Mouse (Mus musculus): ENCODE results near the gene Cfap299.

DNA sequence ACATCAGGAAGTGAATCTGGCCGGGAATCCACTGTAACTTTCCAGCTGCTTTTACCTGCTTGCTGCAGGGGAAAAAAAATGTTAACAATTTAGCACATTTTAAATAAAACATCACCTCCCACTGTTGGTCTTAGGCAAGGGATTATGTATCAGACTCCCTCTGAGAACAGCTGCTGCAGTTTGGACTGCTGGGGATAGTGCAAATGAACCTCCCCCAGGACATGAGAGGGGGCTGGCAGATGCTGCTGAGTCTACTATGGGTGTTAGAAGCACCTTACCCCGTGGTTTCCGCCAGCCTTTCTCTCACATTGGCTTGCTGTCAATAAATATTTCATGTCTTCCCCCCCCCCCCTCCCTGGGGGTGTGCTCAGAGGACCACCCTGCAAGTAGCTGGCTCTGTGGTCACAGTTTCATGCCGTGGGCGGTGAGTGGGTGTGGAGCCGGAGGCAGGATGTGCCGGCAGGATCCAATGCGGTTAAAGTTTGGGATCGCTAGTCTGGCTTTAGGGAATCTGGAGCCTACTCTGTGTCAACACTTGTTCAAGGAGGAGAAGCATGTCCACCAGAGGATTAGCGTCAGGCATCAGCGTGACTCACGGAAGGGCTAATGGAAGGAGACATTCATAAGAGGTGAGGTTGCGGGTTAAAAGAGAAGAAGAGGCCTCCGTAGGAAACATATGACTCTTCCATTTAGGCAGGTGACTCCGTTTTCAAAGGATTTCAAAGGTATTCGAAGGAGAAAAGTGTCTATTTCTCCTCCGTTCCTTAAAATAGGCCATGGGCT, 45.2 kb upstream of the Cfap299 start:
- no peak for TF ChIP-seq MAX (IDR thresholded peaks at IDR 0.05; ENCODE audit: low read length)
- TF ChIP-seq E2F4 (IDR thresholded peaks at IDR 0.05; ENCODE audit: insufficient replicate concordance, low read depth, low read length): no peak
- TF ChIP-seq ZC3H11A (IDR thresholded peaks at IDR 0.05; ENCODE audit: low read depth, low read length): no peak
- TF ChIP-seq MAFK (IDR thresholded peaks at IDR 0.05; ENCODE audit: insufficient replicate concordance, low read length): no peak
- TF ChIP-seq CTCF (conservative IDR thresholded peaks at IDR 0.05 in 1 of 2, IDR thresholded peaks at IDR 0.05 in 1 of 2; ENCODE audit: low read depth in 2 of 2, low read length in 2 of 2): no peak
